Mouse (Mus musculus): ENCODE results near the gene Ggnbp2.

Ggnbp2 gene

DNA sequence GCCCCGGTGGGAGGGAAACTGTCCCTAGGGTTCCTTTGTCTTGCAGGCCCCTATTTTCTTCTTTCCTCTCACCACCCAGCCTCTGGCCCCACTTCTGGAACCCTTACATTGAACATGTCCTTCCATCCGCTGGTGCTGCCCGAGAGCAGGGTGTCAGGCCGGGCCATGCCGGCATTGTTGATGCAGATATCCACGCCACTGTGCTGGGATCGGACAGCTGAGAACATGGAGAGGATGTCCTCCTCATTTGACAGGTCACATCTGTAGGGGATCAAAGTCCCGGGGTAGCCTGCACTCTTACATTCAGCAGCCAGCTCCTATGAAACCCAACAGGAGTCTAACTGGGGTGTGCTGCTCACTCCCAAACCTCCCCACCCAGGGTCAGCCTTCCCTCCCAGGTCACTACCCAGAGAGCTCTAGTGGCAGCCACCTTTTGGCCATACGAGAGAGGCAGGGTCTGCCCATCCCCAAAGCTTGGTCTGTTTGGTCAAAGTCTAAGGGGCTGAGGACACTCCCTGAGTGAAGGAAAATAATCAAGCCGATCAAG is 45.3 kb downstream of the Ggnbp2 start:
- no peak for DNase-seq (ENCODE audit: low read depth, low spot score)

DNA sequence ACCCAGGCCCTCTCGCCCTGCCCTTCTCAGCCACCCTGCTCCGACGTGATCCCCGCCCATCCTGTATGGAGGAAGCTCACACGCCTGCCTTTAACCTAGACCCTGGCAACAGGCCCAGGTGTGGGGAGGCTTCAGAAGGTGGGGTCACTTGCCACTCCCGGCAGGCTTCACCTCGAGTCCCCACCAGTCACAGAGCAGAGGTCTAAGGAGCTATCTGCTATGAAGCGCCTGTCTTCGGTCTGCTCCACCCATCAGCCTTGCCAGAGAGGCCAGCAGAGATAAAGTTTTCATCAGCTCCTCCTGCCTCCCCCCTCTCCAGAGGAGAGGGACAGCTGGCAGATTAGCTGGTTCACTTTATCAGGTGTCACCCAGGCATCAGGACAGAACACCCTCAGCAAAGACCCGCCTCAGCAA is 47.1 kb downstream of the Ggnbp2 start:
- DNase-seq (ENCODE audit: low read depth, low spot score): no peak

DNA sequence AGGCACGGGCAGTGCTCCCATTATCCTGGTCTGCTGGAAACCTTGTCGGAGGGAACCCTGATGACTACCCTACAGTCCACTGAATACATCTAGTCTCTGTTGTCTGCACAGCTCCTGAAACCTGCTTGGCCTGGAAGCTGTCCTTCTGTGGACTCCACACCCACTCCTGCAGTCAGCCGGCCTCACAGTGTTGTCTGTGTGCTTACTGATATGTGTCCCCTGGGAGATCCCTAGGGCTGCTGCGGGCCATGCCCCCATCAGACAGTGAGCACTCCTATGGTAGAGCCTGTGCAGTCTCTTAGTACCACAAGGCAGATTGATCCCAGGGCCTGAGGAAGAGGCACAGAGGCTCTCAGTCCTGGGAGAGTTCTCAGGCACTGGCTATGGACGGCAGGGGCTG is 48.1 kb downstream of the Ggnbp2 start:
- no peak for DNase-seq (ENCODE audit: low read depth, low spot score)

DNA sequence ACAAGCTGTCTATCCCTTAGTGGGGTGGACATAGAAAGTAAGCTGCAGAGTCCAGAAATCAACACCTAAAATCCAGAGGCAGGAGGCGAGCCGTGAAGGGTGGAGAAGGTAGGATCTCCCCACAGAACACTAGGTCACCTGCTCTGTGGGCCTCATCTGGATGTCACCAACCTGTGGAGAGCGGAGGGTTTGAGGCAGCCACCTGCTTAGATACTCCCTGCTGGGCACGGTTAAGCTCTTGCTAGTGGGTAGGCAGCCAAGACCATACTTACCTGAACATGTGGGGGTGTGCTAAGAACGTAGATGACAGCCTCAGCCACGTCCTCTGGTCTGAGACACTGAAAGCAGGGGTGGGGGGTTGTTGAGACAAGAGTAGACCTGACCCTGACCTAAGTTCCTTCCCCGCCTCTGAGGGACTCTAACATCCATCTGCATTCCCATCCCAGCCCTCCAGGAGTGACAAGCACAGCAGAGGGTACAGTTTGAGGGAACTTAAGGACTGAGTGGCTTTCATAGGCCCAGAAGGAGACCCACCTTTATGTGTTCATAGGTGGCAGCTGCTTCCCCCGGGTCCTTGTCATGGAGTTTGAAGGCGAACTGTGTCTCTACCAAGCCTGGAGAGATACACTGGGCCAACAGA is 49.4 kb downstream of the Ggnbp2 start:
- DNase-seq (ENCODE audit: low read depth, low spot score): no peak

DNA sequence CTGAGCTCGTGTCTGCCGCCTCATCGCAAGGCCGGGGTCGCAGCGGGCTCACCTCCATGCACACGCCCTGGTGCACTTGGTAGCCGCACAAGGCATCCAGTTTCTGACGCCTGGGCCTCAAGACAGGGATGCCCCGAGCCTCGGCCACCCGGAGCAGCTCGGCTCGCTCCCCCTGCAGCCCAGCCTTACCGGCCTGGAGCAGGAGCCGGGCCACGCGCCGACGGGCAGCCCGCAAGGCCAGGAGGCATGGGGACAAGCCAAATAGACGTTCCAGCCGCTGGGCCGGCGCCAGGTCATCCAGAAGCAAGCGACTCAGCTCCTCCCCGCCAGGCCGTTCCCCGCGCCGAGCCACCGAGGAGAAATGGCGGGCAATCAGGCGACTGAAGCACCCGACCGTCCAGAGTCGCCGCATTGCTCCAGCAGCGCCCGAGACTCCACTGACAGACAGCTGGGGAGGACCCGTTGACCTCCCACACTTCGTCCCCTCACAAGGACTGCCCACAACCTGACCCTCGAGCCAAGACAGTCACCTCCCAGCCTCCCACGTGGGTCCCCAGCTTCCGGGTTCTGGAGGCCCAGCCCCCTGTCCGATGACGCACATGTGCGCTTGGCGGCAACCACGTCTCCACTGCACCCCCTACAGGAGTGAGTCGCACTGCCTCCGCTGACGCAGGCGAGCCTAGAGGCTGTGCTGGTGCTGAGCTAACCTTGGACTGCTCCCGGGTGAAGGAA is 51.5 kb downstream of the Ggnbp2 start, which contains the start of gene Mrm1:
Mrm1 (minus strand) TSS at position 555 of the 732 bp plus-strand sequence.
- peak; percentile 97 for DNase-seq (ENCODE audit: low read depth, low spot score)

DNA sequence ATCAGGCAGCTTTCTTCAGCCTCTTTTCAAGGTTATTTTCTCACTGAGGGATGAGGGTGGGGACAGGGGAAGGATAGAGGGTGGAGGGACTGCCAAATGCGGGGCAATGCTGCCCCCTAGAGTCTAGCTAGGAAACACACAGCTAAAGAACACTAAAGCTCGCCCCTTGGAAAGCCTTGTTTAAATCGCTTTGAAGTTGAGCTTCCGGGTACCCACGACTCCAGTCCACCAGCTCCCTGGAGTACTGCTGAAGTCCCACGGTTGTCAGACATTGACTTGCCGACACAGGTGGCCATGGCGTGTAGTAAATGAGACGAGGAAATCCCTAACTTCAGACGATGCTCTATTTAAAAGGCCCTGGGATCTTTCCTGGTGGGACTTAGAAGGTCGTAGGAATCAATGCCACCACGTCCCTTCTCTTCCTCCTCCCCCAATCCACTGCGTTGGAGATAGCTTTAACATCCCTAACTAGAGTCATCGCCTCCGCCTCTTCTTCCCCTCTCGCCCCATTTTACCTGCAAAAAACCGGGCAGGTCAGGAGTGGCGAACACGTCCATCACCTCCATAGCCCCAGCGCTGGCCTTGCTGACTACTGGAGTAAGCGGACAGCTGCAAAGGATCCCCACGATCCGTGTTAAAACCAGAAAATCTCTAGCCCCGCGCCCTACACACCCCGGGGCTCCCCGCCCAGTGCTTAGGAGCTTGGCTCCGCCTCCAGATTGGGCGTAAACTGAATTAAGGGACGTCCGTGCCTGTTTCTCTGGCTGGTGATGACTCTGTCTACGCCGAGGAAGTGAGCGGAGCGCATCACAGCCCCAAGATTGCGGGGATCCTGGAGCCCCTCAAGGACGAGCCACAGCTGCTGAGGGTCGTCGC is 52.3 kb downstream of the Ggnbp2 start:
- peak; percentile 89 for DNase-seq (ENCODE audit: low read depth, low spot score)

DNA sequence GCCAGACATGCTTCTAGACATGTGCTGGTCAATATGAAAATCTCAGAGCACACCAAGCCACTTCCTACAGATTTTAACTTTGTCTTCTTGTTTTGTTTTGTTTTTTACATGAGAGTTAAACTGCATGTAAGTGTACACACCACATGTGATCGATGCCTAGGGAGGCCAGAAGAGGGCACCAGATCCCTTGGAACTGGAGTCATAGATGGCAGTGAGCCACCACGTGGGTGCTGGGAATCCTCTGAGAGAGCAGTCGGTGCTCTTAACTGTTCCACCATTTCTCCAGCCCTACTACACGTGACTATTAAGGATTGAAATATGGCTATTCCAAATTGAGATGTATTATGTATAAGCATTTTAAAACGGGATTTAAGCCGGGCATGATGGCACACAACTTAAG is 53.3 kb downstream of the Ggnbp2 start:
- DNase-seq (ENCODE audit: low read depth, low spot score): peak; percentile 89

DNA sequence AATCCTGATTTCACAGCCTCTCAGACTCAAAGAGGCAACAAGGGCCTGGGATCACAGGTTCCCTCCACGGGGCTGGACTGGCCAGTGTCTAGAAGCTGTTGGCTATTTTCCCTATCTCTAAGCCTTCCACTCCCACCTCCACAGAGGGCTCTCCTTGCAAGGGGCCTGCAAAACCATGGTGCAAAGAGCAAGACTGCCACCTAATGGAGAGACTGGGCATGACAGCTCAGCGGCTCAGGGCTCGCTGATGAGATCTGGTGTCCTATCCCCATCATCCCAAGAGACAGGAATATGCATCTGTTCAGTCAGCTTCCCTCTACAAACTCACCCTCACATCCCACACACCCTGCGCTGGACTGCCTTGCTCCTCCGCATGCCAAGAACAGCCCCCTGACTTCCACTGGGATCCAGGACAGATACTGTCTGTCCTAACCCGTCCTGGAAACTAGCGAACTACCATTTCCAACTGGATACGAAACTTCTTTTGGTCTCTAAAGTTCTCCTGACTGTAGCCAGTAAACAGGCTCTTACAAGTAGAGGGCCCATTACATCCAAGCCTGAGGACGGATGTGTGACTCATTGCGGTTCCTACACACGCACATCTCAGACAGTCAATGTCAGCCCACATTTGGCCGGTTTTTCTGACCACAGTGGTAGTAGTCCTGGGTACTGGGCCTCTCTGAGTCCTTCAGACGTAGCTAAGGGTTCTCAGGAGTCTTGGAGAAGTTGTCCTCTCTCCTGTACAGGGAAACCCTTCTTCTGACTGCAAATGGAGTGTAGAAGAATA is 56.7 kb downstream of the Ggnbp2 start:
- DNase-seq (ENCODE audit: low read depth, low spot score): peak; percentile 81

DNA sequence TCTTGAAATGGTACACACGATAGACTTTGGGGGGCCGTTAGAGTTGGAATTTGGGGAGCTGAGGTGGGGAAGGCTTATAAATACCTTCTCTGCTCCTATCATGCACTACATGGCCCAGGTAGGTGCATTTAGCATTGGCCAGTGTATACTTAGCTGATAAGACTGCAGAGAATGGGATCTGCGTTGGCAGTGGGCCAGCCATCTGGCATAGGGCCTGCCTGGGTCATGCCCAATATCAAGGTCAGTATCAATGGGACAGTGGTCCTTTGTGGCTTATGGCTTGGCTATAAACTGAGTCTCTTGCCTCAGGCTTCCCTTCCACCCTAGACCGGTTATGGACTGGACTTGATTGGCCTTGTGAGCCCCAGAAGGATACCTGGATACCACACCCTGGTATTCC is 66.2 kb downstream of the Ggnbp2 start:
- DNase-seq (ENCODE audit: low read depth, low spot score): no peak

DNA sequence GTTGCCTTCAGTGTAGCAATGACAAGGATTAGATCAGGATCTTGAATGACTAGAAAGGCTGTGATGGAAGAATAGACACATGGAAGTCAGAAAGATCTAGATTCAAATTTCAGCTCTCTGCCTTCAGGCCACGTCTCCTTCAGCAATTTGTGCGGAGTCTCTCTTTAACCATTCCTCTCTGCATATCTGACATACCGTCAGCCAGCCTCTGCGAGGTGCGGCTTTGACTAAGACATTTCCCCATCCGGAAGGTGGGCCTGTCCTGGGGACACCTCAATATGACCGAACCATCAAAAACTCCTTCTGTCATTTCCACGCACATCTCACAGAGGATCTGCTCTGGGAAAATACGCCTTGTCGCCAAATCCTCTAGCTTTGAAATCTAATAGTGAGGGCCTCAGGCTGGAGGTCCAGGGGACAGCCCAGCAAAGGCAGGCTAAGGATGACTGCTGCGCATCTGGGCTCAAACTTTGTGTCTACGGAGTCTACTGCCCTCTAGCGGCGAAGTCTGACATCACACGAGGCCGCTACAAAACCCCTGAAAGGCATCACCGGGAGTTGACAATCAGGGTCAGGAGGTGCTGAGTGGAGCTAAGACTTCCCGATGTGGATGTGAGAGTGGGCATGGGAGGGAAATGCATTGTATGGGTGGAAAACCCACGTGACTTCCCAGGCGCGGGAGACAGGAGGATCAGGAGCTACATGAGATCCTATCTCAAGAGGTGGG is 72.8 kb downstream of the Ggnbp2 start:
- peak; percentile 86 for DNase-seq (ENCODE audit: low read depth, low spot score)

DNA sequence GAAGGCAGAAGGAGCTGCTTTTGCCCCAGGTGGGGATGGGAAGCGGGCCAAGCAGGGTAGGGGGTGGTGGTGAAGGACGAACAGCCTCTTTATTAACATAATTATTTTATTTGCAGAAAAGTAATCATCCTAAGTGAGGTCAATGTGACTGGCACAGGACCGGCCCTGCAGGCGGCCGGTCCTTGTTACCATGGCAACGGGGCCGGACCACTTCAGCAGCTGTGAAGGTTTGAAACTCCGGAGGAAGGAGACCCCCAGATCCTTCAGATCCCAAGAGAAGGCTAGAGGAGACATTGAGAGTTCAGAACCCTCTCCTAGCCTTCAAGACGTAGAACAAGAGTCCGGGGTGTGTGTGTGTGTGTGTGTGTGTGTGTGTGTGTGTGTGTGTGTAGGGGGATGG is 73.6 kb downstream of the Ggnbp2 start:
- no peak for DNase-seq (ENCODE audit: low read depth, low spot score)

DNA sequence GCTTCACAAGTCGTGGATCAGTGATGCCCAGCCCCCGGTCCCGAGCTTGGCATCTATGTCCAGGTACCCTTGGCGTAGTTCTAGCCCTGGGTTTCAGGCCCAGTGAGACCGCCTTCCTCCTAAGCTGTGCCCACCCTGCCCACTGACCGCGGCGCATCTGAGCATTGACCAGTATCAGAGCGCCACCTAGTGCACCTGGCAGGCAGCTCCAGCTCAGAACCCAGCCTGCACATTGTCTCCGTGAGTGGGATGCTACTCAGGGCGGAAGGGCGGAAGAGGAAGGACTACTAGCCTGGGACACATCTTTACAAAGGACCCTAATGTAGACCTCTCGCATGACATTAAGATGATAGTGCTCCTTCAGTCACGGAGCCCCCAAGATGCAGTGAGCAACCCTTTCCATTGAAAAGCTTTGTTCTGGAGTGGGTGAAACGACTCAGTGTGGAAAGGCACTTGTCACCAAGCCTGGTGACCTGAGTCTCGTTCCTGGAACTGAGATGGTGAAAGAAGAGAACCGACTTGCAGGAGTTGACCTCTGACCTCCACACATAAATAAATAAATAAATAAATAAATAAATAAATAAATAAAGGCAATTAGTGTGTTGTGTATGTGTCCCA is 76.0 kb downstream of the Ggnbp2 start:
- DNase-seq (ENCODE audit: low read depth, low spot score): peak; percentile 74

DNA sequence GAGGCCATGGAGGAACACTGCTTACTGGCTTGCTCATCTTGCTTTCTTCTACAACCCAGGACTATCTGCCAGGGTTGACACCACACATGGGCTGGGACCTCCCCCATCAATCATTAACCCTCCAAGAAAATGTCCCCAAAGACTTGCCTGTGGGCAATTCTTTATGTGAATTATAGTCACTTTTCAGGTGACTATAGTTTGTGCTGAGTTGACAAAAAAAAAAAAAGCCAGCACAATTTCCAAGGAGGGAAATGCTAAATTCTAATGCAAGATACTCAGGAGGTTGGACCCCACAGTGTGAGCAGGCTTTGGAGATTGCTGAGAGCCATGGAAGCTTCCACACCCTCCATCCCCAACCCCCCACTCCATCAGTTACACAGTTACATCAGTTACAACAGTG is 77.1 kb downstream of the Ggnbp2 start:
- no peak for DNase-seq (ENCODE audit: low read depth, low spot score)

DNA sequence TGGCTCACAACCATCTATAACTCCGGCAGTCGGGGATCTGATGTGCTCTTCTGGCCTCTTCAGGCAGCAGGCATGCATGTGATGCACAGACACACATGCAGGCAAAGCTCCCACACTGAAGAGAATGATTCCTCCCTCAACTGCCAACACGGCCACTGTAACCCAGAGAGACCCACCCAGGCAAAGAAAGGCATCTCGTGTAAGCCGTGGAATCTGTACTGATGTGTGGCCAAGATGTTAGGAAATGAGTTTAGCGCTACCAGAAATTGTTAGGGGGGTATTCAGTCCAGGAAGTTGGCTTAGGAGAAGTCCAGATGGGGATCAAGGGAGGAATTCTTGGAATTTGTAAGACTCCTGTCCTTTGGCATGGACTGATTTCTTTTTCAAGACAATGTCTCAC is 80.2 kb downstream of the Ggnbp2 start:
- DNase-seq (ENCODE audit: low read depth, low spot score): no peak
